Mouse (Mus musculus) small intestine, adult 2 months (tissue): ENCODE measurements around the gene Csmd2.

Experiments used
- CTCF ChIP-seq: fragments of 200-500 bp; IDR thresholded peaks from 2 replicates; pipeline ENCODE4 v1.5.1; 2012; ENCODE audit warnings: low read depth, mild to moderate bottlenecking, control low read depth, inconsistent platforms, low read length, moderate library complexity, mixed read lengths; ENCODE audit not compliant: insufficient replicate concordance, insufficient read length; ENCODE audit errors: extremely low read depth
- POLR2A ChIP-seq: fragments of 200-500 bp; IDR thresholded peaks from 2 replicates; pipeline ENCODE4 v1.6.1; 2012; ENCODE audit warnings: low read depth, mild to moderate bottlenecking, control low read depth, inconsistent platforms, low read length, moderate library complexity

DNA sequence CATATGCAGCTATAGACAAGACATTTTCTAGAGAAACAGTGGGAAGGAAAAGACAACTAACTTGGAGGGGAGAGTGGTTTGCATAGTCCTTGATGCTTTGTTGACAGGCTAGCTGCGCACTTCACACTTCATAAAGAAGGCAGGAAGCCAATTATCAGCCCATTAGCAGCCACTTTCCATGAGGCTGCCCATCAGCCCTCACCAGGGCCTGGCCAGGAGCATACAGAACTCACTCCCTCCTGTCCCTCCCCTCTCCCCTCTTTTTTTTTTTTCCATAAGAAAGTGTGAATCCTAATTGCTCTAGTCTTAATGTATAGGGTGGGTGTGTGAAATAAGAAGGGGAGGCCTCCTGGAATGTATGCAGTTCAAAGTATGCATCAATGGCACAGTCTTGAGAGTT lies 354.6 kb downstream of the Csmd2 start:
- TF ChIP-seq CTCF = no peak
- TF ChIP-seq POLR2A = no peak
